Mouse (Mus musculus) bone marrow macrophage, adult 2 months (primary cell): ENCODE results near the gene Fam240b. TPM values are rescaled to one million over a fixed set of nuclear protein-coding genes. Genes with fewer than 3 reads are reported as not detected.

Source experiments
- H3K27ac ChIP-seq: 2 replicates; pipeline ENCODE4 v1.5.1; 2012; ENCODE audit warnings: low read depth, low read length; ENCODE audit not compliant: insufficient read depth
- H3K4me1 ChIP-seq: 2 replicates; pipeline ENCODE4 v1.6.1; 2012; ENCODE audit warnings: low read length; ENCODE audit not compliant: control insufficient read depth, insufficient read depth
- H3K4me3 ChIP-seq: 2 replicates; pipeline ENCODE4 v1.5.1; 2012; ENCODE audit warnings: mild to moderate bottlenecking, low read length, moderate library complexity; ENCODE audit not compliant: insufficient read depth
- CTCF ChIP-seq: IDR thresholded peaks from 2 replicates; pipeline ENCODE4 v1.5.1; 2012; ENCODE audit warnings: low read depth, mild to moderate bottlenecking, low read length, moderate library complexity
- POLR2A ChIP-seq: IDR thresholded peaks from 2 replicates; pipeline ENCODE4 v1.6.1; 2012; ENCODE audit warnings: mild to moderate bottlenecking, low read depth, low read length, borderline replicate concordance
- polyA plus RNA-seq: library from polyadenylated mRNA; stranded (reverse); fragments of >200 nt; gene quantifications from 2 replicates; pipeline ENCODE4 v1.2.4, GENCODE M21; 2012; ENCODE audit not compliant: missing spikeins, insufficient read depth, insufficient read length

Gene Fam240b
- polyA plus RNA-seq = not detected in 2 replicates

DNA sequence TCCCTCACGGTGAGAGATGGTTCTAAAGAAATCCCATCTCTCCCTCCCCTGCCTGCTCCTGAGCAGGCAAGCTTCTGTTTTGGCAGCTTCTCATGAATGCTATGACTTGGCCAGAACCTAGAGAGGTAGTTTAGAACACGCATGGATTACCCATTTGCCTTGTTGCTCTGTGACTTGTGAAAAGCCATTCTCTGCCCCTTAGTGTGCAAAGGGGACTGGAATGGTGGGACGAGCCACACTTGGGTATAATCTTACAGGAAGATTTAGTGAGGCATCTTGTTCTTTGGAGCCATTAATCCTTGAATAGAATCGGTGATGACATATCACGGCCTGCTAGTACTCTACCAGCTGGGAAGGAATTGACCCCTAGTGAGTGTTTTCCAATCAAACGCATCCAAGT is at the start of gene Fam240b:
Gene Fam240b (minus strand): TSS at position 101 of the 400 bp plus-strand sequence.
- H3K4me1 ChIP-seq = no peaks in the 10 kb centered on the region
- H3K27ac ChIP-seq = no peak within 1 kb of the TSS
- no peak within 1 kb of the TSS for H3K4me3 ChIP-seq

DNA sequence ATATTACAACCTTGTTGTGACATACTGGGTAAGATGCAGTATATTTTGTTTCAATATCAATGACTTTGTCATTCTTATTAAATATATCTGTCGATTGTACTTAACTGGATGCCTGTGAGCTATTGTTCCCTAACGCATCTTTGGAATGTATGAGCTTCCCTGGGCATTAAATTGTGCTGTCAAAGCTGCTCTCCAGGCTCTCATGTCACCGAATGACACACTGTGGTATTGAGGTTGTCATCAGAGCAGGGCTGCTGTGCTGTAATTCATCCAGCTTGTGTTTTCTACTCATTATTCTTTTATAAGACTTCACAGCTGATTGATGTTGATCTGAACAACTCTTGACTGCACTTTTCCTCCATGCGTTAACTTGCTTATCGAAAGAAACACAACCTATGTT is 32.5 kb upstream of the Fam240b start:
- Histone ChIP-seq H3K4me3 (no peak overlapping the region), H3K4me1 (no peaks in the 10 kb centered on the region), H3K27ac (no peak overlapping the region)
- TF ChIP-seq POLR2A (no peak), CTCF (no peak)

More for the DNA sequence above, at the start of gene Fam240b:
- TF ChIP-seq POLR2A (no peak), CTCF (no peak)

DNA sequence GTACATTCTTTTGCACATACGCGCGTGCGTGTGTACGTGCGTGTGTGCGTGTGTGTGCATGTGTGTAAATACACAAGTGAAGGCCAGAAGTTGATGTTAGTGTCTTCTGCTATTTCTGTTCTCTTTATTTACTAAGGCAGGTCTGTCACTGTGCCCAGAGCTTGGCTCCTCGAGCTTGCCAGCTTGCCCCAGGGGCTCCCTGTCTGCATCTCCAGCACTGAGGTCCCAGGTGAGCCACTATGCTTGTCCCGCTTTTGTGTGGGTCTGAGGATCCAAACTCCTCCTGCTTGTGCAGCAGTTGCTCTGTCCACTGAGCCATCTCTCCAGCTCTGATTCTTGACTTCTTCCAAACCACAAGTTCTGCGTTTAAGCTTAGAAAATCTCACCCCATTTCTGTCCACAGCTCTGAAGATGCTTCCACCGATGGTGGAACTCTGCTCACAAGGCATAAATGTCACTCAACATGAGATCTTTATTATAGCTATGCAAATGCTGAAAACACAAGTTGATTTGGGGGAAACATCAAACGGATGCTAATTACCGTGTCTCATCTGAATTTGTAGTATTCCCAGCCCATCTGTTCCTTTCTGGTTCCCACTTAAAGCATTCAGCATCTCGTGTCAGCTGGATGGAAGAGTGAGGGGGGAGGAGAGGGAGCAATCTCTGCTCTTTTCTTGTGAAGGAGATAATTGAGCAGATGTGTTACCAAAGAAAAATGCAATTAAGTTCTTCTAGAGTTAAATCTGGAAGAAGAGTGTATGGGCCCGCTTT is 29.1 kb upstream of the Fam240b start:
- no peaks in the 10 kb centered on the region for H3K4me1 ChIP-seq
- TF ChIP-seq POLR2A (no peak), CTCF (no peak)
- no peak overlapping the region for H3K4me3 ChIP-seq
- H3K27ac ChIP-seq = no peak overlapping the region

DNA sequence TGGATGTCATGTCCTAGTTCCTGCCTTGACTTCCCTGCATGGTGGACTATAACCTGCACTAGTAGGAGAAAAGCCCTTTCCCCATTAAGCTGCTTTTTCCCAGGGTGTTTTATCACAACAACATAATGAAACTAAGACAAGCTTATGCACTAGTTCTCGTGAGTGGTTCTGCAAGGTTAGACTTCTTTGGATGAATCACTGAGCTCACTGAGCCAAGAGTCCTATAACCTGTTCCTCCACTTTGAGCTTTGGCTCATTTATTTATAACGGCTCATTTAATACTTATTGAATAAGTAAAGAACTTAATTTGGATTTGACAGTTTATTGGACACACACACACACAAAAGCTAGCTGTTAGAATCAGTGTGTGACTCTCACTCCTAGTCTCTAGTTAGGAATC is 16.7 kb upstream of the Fam240b start:
- Histone ChIP-seq H3K4me1 (no peaks in the 10 kb centered on the region), H3K4me3 (no peak overlapping the region), H3K27ac (no peak overlapping the region)
- TF ChIP-seq CTCF (no peak), POLR2A (no peak)

DNA sequence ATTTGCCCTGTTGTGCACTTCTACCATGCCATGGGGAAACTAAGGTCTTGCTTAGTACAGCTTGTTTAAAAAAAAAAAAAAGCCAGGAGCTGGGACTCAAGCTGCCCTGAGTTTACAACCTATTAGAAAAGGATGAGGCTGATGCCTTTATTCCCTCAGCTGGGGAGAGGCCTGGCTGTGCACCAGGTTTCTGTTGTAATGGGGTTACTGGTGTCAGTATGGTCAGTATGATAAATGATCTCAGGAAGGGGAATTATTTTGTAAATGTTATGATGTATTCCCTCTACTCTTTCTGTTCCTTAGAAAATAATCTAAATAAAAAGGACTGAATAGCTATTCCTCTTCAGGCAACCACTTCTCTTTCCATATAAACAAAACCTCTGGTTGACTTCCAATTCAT is 14.0 kb upstream of the Fam240b start:
- no peak for TF ChIP-seq POLR2A
- TF ChIP-seq CTCF = no peak

DNA sequence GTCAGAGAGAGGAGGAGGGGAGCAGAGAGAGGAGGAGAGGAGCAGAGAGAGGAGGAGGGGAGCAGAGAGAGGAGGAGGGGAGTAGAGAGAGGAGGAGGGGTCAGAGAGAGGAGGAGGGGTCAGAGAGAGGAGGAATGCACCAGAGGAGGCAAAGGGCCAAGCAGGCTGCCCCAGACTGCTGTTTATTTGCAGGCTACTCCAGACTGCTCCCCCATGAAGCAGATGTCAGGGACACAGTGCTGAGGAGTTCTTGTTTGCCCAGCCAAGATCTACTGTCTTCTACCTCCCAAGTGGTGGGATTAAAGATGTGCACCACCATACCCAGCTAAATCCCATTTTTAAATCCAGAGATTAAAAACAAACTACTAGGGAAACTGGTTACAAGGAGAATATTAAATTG is 9.8 kb upstream of the Fam240b start:
- H3K27ac ChIP-seq = no peak overlapping the region
- no peaks in the 10 kb centered on the region for H3K4me1 ChIP-seq
- no peak for TF ChIP-seq CTCF
- no peak for TF ChIP-seq POLR2A
- no peak overlapping the region for H3K4me3 ChIP-seq

More for the DNA sequence above, 14.0 kb upstream of the Fam240b start:
- H3K4me1 ChIP-seq = no peaks in the 10 kb centered on the region
- no peak overlapping the region for H3K27ac ChIP-seq
- H3K4me3 ChIP-seq = no peak overlapping the region

DNA sequence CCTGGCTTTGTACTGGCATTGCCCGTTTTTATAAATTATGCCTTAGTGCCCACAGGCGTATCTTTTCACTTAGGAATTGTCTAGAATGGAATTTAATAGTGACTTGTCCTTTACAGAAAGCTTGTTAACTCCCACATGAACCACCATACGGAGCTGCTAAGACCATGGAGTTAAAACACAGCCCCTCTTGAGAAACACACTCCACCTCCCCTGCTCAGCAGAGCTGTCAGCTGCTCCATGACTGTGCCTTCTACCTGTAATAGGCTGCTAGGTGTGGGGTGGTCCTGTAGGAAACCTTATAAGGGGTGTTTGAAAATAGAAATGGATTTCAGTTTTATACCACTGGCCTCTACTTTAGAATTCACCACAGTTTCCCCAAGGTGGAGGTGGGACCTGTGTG is 5.2 kb upstream of the Fam240b start:
- Histone ChIP-seq H3K27ac (no peak overlapping the region), H3K4me1 (no peaks in the 10 kb centered on the region), H3K4me3 (no peak overlapping the region)
- TF ChIP-seq POLR2A (no peak), CTCF (no peak)

DNA sequence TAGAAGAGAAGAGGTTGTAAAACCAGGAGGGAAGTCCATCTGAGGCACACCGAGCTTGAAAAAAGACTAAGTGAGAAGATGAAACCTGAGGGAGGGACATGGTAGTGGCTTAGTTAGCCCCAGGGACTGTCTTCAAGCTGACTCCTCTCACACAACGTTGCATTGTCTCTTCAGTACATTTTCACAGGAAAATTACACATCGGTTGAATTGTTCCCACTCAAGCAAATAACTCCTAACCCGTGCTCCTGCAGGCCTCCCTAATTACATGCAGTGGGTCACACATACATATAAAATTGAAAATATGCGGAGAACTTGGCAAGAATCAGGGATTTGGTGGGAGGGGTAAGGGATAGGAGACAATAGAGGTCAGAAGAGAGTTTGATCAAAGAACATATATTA is 4.0 kb downstream of the Fam240b start:
- TF ChIP-seq POLR2A = no peak
- TF ChIP-seq CTCF = no peak
- no peak overlapping the region for H3K4me3 ChIP-seq
- H3K4me1 ChIP-seq = no peaks in the 10 kb centered on the region
- no peak overlapping the region for H3K27ac ChIP-seq

DNA sequence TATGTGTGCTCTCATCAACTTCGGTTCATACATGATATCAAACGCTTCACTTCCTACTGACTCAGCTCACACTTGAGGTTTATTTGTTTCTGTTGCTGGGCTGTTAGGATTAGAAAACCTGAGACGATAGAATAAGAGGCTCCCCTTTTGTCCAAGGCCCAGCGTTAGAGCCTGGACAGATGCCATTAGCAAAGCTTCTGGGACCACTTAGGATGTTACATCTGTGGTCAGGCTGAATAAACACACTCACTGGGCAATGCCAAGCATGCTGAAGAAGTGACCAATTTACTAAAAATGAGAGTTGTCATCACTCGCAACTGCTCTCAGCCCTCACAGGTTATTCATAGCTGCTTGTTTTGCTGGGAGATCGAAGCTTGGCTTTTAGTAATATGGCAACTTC is 7.7 kb downstream of the Fam240b start:
- no peak overlapping the region for H3K4me3 ChIP-seq
- TF ChIP-seq CTCF (no peak), POLR2A (no peak)
- no peak overlapping the region for H3K27ac ChIP-seq
- no peaks in the 10 kb centered on the region for H3K4me1 ChIP-seq

DNA sequence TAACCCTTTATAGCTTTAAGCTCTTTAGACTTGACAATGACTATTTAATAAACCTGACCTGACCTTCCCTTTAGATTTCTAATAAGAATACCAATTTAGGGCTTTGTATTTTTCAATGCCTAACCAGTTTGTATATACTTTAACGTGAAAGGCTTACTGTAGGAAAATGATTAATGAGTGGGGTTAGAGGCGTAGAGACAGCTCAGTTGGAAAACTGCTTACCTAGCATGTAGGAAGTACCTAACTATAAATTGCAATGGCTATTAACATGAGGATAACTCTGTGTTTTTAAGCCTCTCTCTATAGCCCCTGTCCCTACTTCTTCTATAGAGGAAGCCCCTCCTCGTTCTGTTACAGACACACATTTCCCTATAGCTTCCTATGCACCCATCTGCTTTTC is 17.6 kb downstream of the Fam240b start:
- H3K4me3 ChIP-seq = no peak overlapping the region
- no peak overlapping the region for H3K27ac ChIP-seq
- no peak for TF ChIP-seq CTCF
- TF ChIP-seq POLR2A = no peak
- H3K4me1 ChIP-seq = no peaks in the 10 kb centered on the region
